Mouse (Mus musculus) lung, embryonic 14.5 days (tissue): ENCODE measurements at regions not wholly inside any gene's neighbourhood (a gene's known extent, or its start where the extent isn't known, plus 50 kb on each side); places are given as distances from the start of the nearest gene placed in this dataset.
A peak's percentile ranks its signal among the peaks of the same experiment; 100 is the strongest.

ENCODE experiments used
- ATAC-seq: fragments of 200-750 bp; cut with Nextera tagmentation; 2 replicates; pipeline ENCODE4 v1.8.0; 2017; ENCODE audit warnings: mild to moderate bottlenecking, moderate TSS enrichment, moderate library complexity; ENCODE audit not compliant: insufficient read depth
- DNase-seq: peaks from one replicate; pipeline ENCODE4 v3.0.0-alpha.2; 2015
- H3K27ac ChIP-seq: fragments of 300-500 bp; sonication (generic); 2 replicates; pipeline ENCODE4 v1.5.1; 2014; ENCODE audit warnings: low read depth, mild to moderate bottlenecking, moderate library complexity
- H3K27me3 ChIP-seq: fragments of 300-500 bp; sonication (generic); 2 replicates; pipeline ENCODE4 v1.6.1; 2014; ENCODE audit warnings: low read length, control low read depth; ENCODE audit not compliant: insufficient read depth
- H3K36me3 ChIP-seq: fragments of 300-500 bp; sonication (generic); 2 replicates; pipeline ENCODE4 v1.6.1; 2014; ENCODE audit warnings: control low read depth; ENCODE audit not compliant: insufficient read depth
- H3K4me1 ChIP-seq: fragments of 300-500 bp; sonication (generic); 2 replicates; pipeline ENCODE4 v1.6.1; 2014; ENCODE audit warnings: antibody characterized with exemption, control low read depth; ENCODE audit not compliant: insufficient read depth
- H3K4me2 ChIP-seq: fragments of 300-500 bp; sonication (generic); 2 replicates; pipeline ENCODE4 v1.6.1; 2014; ENCODE audit warnings: mild to moderate bottlenecking
- H3K4me3 ChIP-seq: fragments of 300-500 bp; sonication (generic); 2 replicates; pipeline ENCODE4 v1.5.1; 2014; ENCODE audit warnings: low read depth, low read length
- H3K9ac ChIP-seq: fragments of 300-500 bp; sonication (generic); 2 replicates; pipeline ENCODE4 v1.6.1; 2014
- H3K9me3 ChIP-seq: fragments of 300-500 bp; sonication (generic); 2 replicates; pipeline ENCODE4 v1.6.1; 2016; ENCODE audit warnings: low read depth, low read length, control low read depth
- CTCF ChIP-seq: IDR thresholded peaks from 2 replicates; pipeline ENCODE4 v1.5.1; 2016; ENCODE audit warnings: antibody characterized with exemption, low read depth
- WGBS: fragments of 180-500 bp; shearing (Covaris S2); extraction: QIAGEN DNeasy Blood & Tissue Kit; methylation state at CpG from one replicate; pipeline ENCODE4 v1.1.7; 2014; 5-methylcytosine and 5-hydroxymethylcytosine counted together

DNA sequence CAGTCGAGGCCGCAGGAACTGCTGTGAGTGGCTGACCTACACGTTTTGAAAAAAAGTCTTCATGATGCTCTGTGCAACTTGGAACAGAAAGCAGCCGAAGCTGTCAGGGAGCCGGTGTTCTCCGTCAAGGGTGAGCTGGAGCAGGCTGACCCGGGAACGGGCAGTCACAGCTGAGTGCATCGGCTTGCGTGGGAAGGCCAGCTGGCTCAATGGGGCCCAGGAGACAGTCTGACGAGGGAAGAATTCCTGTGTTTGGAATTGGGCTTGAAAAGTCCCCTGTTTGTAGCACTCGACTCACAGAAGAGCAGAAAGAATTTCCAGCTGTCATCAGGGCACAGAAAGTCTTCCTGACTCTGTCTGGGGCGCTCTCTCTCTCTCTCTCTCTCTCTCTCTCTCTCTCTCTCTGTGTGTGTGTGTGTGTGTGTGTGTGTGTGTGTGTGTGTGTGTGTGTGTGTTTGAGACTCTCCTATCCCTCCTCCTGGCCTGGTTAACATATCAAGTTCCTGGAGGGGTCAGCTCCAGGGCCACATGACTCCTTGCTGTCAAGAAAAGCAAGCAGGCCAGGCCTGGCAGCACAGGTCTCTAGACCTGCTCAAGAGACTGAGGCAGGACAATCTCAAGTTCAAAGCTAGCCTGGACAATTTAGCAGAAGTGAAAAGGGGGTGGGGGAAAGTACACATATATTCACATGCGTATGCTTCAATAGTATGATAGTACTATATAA, 163.6 kb downstream of the Zfp36l1 start:
- no peak for TF ChIP-seq CTCF
- WGBS = 19% methylated on average over 14 of the region's 14 CpGs
- Histone ChIP-seq H3K36me3 (no peaks in the 10 kb centered on the region), H3K9ac (no peak overlapping the region; the same call in 1 of the 2 replicates), H3K4me1 (peaks cover 35% of the 10 kb centered on the region), H3K27me3 (no peaks in the 10 kb centered on the region), H3K4me3 (no peak overlapping the region), H3K27ac (peak overlapping the region; percentile 92), H3K9me3 (no peaks in the 10 kb centered on the region), H3K4me2 (no peak overlapping the region)
- ATAC-seq = peak; percentile 80
- peak; percentile 89 for DNase-seq

DNA sequence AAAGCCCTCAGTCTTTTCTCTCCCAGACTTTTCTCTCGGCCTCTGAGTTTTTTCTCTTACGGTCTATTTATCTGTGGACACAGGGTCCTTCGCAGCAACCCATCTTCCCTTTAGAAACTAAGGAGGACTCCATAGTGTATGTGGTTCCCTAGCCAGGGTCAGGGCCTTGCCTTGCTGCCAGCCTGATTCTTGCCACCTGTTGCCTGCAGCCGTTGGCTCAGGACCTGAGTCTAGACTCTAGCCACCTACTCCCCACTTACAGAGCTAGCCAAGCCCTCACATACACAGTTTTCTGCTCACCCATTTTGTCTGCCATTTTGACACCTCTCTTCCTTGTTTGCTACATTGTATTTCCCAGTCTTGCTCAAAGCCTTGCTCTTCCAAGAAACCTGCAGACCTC, 165.2 kb downstream of the Zfp36l1 start:
- Histone ChIP-seq H3K4me2 (no peak overlapping the region), H3K27ac (peak overlapping the region; percentile 92; the same call in 1 of the 2 replicates), H3K9ac (no peak overlapping the region), H3K4me1 (peaks cover 52% of the 10 kb centered on the region), H3K4me3 (no peak overlapping the region), H3K36me3 (no peaks in the 10 kb centered on the region), H3K9me3 (no peaks in the 10 kb centered on the region), H3K27me3 (no peaks in the 10 kb centered on the region)
- no peak for DNase-seq
- ATAC-seq = no peak
- 72% methylated on average over 4 of the region's 4 CpGs for WGBS
- TF ChIP-seq CTCF = no peak

DNA sequence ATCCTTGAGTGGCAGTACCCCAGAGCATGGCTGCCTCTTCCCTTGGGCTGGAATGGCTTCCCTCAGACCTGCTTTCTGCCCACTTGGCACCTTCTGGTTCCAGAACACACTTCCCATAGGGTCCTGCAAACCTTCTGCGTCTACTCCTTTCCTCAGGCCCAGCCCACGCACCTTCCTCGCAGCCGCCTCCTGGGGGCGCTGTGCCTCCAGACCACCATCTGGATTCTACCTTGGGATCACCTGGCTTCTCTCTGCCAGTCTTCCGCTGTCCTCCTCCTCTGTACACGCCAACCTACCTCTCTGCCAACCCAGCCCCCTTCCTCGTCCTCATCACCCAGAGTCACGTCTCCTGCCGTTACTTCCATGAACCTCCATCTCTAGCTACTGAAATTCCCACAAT, 166.0 kb downstream of the Zfp36l1 start:
- H3K9me3 ChIP-seq = no peaks in the 10 kb centered on the region
- H3K36me3 ChIP-seq = no peaks in the 10 kb centered on the region
- WGBS = 84% methylated on average over 10 of the region's 10 CpGs
- H3K4me2 ChIP-seq = no peak overlapping the region
- TF ChIP-seq CTCF = peak; percentile 40
- ATAC-seq = no peak
- H3K4me1 ChIP-seq = peaks cover 54% of the 10 kb centered on the region
- DNase-seq = no peak
- no peaks in the 10 kb centered on the region for H3K27me3 ChIP-seq
- H3K27ac ChIP-seq = no peak overlapping the region
- no peak overlapping the region for H3K4me3 ChIP-seq
- H3K9ac ChIP-seq = no peak overlapping the region

DNA sequence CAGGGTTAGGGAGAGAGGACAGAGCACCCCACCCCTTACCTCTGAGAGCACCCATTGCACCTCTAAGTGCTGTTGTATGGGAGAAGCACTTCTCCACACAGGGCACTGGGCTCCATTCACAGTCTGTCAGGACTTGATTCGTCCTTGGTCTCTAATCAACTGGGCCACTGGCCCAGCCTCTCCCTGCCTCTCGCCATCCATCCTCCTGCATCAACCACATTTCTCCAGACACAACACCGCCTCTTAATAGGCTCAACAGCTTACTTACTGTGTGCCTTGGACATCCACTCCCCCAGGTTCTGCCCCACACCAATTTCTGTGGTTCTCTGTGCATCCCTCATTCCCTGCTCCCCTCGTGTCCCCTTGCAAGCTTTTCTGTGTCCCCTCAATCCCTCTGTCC, 166.9 kb downstream of the Zfp36l1 start:
- Histone ChIP-seq H3K27ac (peak overlapping the region; percentile 93), H3K4me1 (peaks cover 54% of the 10 kb centered on the region), H3K36me3 (no peaks in the 10 kb centered on the region), H3K9ac (peak overlapping the region; percentile 18; the same call in 1 of the 2 replicates), H3K4me3 (no peak overlapping the region), H3K27me3 (no peaks in the 10 kb centered on the region), H3K9me3 (no peaks in the 10 kb centered on the region), H3K4me2 (no peak overlapping the region)
- ATAC-seq = no peak
- no peak for DNase-seq
- no peak for TF ChIP-seq CTCF
- 76% methylated on average over 4 of the region's 4 CpGs for WGBS

DNA sequence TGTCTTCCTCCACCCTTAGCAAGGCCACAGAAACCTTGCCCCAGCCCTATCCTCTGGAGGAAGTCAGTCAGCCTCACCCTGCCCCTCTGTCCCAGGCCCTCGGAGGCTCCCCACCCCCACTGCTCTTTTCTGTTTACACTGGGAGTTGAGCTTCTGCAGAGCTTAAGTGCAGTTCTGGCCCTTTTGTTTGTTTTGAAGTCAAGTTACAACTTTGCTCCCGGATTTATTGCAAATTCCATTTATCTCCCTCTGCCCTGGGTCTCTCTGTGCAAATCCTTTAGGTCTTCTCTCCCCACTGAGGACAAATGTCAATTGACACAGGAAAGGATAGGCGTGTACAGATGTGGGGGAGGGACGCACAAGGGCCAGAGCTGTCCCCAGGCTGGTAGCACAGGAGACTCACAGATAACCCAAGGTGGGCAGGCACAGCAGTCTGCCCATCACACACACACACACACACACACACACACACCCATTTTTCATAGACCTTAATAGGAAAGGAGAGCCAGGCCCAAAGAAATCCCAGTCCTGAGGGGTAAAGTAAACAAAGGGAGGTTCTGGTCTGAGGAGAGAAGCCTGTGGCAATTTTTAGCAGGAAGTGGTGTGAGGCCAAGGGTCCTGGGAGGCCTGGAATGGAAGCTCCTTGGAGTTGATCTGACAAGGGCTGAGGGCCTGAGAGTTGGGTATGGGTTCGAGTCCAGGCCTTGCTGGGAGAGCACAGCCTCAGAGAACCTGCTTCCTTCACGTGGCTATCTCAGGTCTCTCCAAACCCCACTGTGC, 167.9 kb downstream of the Zfp36l1 start:
- DNase-seq (peak; percentile 94), ATAC-seq (peak; percentile 84)
- no peak overlapping the region; the same call in 1 of the 2 replicates for H3K9ac ChIP-seq
- H3K27ac ChIP-seq = peak overlapping the region; percentile 93
- no peaks in the 10 kb centered on the region for H3K36me3 ChIP-seq
- no peak for TF ChIP-seq CTCF
- H3K4me3 ChIP-seq = no peak overlapping the region
- H3K9me3 ChIP-seq = no peaks in the 10 kb centered on the region
- peaks cover 52% of the 10 kb centered on the region for H3K4me1 ChIP-seq
- 4% methylated on average over 6 of the region's 6 CpGs for WGBS
- H3K27me3 ChIP-seq = no peaks in the 10 kb centered on the region
- no peak overlapping the region for H3K4me2 ChIP-seq

DNA sequence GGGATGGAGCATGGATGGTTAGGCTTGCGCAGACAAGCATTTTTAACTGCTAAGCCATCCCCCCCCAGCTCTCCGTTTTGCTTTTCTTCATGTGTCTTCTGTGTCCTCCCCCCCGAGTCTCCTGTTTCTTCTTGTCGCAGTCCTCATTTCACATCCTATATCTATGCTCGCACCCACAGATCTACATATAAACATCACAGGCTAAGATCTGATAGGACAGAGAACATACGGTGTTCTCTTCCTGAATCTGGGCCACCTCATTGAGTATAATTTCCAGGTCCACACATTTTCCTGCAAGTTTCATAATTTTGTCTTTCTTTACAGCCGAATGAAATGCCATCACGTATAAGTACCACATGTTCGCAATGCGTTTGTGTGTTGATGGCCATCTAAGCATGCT, 168.7 kb downstream of the Zfp36l1 start:
- H3K9me3 ChIP-seq = no peaks in the 10 kb centered on the region
- peaks cover 48% of the 10 kb centered on the region for H3K4me1 ChIP-seq
- WGBS = 53% methylated on average over 10 of the region's 10 CpGs

DNA sequence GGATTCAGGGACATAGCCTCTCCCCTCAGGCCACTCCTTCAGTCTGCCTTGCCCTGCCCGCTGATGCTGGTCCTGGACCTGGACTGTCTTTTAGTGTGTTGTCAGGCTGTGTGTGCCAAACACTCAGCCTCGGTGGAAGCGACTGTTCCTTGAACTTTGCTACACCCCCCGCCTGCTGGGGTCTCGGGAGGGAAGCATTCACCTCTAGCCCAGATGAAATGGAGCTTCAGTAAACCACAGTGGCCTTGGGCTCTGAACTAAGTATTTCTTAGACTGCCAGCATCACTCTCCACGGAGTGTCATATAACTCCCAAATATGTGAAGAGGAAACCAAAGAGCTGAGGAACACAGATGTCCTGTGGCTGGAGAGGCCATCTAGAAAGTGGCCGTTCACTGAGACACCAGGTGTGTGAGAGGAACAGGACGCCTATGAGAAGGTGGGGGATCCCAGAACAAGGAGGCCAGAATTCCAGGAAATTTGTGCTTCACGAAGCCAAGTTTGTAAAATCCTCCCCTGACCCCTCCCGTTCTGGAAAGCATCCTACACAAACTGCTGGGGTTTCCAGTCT, 170.2 kb downstream of the Zfp36l1 start:
- peaks cover 37% of the 10 kb centered on the region for H3K4me1 ChIP-seq
- peak overlapping the region; percentile 79 for H3K27ac ChIP-seq
- no peak overlapping the region for H3K9ac ChIP-seq
- no peaks in the 10 kb centered on the region for H3K36me3 ChIP-seq
- no peak for TF ChIP-seq CTCF
- no peak overlapping the region for H3K4me2 ChIP-seq
- H3K9me3 ChIP-seq = no peaks in the 10 kb centered on the region
- WGBS = 20% methylated on average over 10 of the region's 10 CpGs
- no peaks in the 10 kb centered on the region for H3K27me3 ChIP-seq
- no peak overlapping the region for H3K4me3 ChIP-seq
- DNase-seq = no peak
- ATAC-seq = no peak

More for the DNA sequence above, 168.7 kb downstream of the Zfp36l1 start:
- ATAC-seq (no peak), DNase-seq (no peak)
- TF ChIP-seq CTCF = no peak
- peak overlapping the region; percentile 93 for H3K27ac ChIP-seq
- H3K36me3 ChIP-seq = no peaks in the 10 kb centered on the region
- H3K9ac ChIP-seq = no peak overlapping the region
- H3K4me3 ChIP-seq = no peak overlapping the region
- no peak overlapping the region for H3K4me2 ChIP-seq
- no peaks in the 10 kb centered on the region for H3K27me3 ChIP-seq
